ENCODE assay signal across 18 mouse cellular contexts in genomic region chr9:89309195-89309535, GRCm38 (mm10).
"Had no signal": no experiment of that assay in that cellular context is flagged by ENCODE, and none has a peak within 500 bp of the region (broad histone marks: within the 10 kb centered on the region; RNA-seq: fewer than 3 reads in every experiment).

No protein-coding gene starts in this region.

- H3K4me1 ChIP-seq: midbrain, embryonic 10.5 days; midbrain, embryonic 12.5 days had no signal

- H3K9ac ChIP-seq: liver, embryonic 14.5 days; lung, embryonic 14.5 days; midbrain, embryonic 12.5 days had no signal

- H3K4me3 ChIP-seq: midbrain, embryonic 10.5 days; midbrain, embryonic 12.5 days; myocyte had no signal

- ATAC-seq: midbrain, embryonic 16.5 days had no signal

- H3K4me2 ChIP-seq: lung, embryonic 14.5 days; midbrain, embryonic 12.5 days had no signal

- H3K27me3 ChIP-seq: midbrain, embryonic 12.5 days had no signal

- H3K36me3 ChIP-seq: midbrain, embryonic 10.5 days; midbrain, embryonic 12.5 days had no signal

- DNase-seq: lung, adult 18-20 months; lung, embryonic 14.5 days; lung, postnatal 10 days; lung, postnatal 4 days; midbrain, embryonic 14.5 days; retina, postnatal 1 day; right cerebral cortex, adult 18-20 months; right cerebral cortex, postnatal 25 days; right cerebral cortex, postnatal 4 days; spleen, adult 18-20 months; thymus, adult 18-20 months; thymus, postnatal 25 days; thymus, postnatal 4 days had no signal

- H3K9me3 ChIP-seq: midbrain, embryonic 10.5 days; midbrain, embryonic 12.5 days had no signal

- H3K27ac ChIP-seq: liver, embryonic 14.5 days; midbrain, embryonic 10.5 days; midbrain, embryonic 12.5 days had no signal
